Mouse (Mus musculus) bone marrow, adult 2 months (tissue): ENCODE data around the gene Gm28043. TPM values are rescaled to one million over a fixed set of nuclear protein-coding genes. Genes with fewer than 3 reads are reported as not detected.

Experiments
- H3K27ac ChIP-seq: fragments of 200-500 bp; 2 replicates; pipeline ENCODE4 v1.5.1; 2012; ENCODE audit warnings: low read depth, mild to moderate bottlenecking, control low read depth, inconsistent platforms, low read length; ENCODE audit not compliant: control insufficient read depth, poor library complexity, insufficient read depth
- H3K4me1 ChIP-seq: fragments of 200-500 bp; 2 replicates; pipeline ENCODE4 v1.6.1; 2011; ENCODE audit warnings: low read length; ENCODE audit not compliant: control insufficient read depth, insufficient read depth
- H3K4me3 ChIP-seq: fragments of 200-500 bp; replicated peaks from 2 replicates; pipeline ENCODE3; 2011; ENCODE audit warnings: mild to moderate bottlenecking, low read depth, low read length, control low read depth; ENCODE audit not compliant: control insufficient read depth
- CTCF ChIP-seq: fragments of 200-500 bp; IDR thresholded peaks from 2 replicates; pipeline ENCODE4 v1.5.1; 2011; ENCODE audit warnings: low read length, control low read depth; ENCODE audit not compliant: control insufficient read depth, insufficient read depth
- POLR2A ChIP-seq: fragments of 200-500 bp; IDR thresholded peaks from 2 replicates; pipeline ENCODE4 v1.6.1; 2011; ENCODE audit warnings: low read depth, mild to moderate bottlenecking, control low read depth, low read length, borderline replicate concordance; ENCODE audit not compliant: control insufficient read depth
- WGBS: fragments of 180-500 bp; shearing (Covaris S2); methylation state at CpG from one replicate; pipeline ENCODE4 v1.1.7; 2018; 5-methylcytosine and 5-hydroxymethylcytosine counted together
- polyA plus RNA-seq: library from polyadenylated mRNA; stranded (reverse); fragments of >200 nt; gene quantifications from 2 replicates; pipeline ENCODE4 v1.2.4, GENCODE M21; 2011; ENCODE audit warnings: low replicate concordance; ENCODE audit not compliant: missing spikeins, insufficient read depth, insufficient read length

Gm28043 gene
- polyA plus RNA-seq, 1 experiment = 6.4 TPM

GRCm38 (mm10) chr17:29737849-29738804, 123.5 kb downstream of the Gm28043 start:
- Histone ChIP-seq H3K4me3 (no peak overlapping the region), H3K27ac (no peak overlapping the region), H3K4me1 (no peaks in the 10 kb centered on the region; the same call in 1 of the 2 replicates)
- TF ChIP-seq POLR2A (no peak), CTCF (no peak)
- 9% methylated on average over 22 of the region's 22 CpGs for WGBS

GRCm38 (mm10) chr17:29747466-29747865, 132.8 kb downstream of the Gm28043 start:
- Histone ChIP-seq H3K4me1 (no peaks in the 10 kb centered on the region), H3K27ac (no peak overlapping the region), H3K4me3 (no peak overlapping the region)
- TF ChIP-seq POLR2A (no peak), CTCF (no peak)
- 87% methylated on average over 6 of the region's 6 CpGs for WGBS

Other genes with a start within 250 kb of the Gm28043 start
- 172 and 208 TPM in 2 replicates for gene Pim1, start 124.1 kb upstream of the Gm28043 start, polyA plus RNA-seq
- gene Gm17657, start 65.2 kb upstream of the Gm28043 start, polyA plus RNA-seq = 0.65 TPM in 1 of 2 replicates, not detected in the other
- gene Tbc1d22b, start 65.1 kb upstream of the Gm28043 start, polyA plus RNA-seq = 4.1 and 9.9 TPM in 2 replicates
- gene Tmem217, start 62.5 kb upstream of the Gm28043 start, polyA plus RNA-seq = not detected in 2 replicates
- gene Rnf8, start 86 bp upstream of the Gm28043 start, polyA plus RNA-seq = 50.5 and 59.1 TPM in 2 replicates
- gene Cmtr1, start 45.7 kb downstream of the Gm28043 start, polyA plus RNA-seq = 49.8 and 90.6 TPM in 2 replicates
- 24.2 and 28.3 TPM in 2 replicates for gene Ccdc167, start 102.2 kb downstream of the Gm28043 start, polyA plus RNA-seq